Mouse (Mus musculus): Measurements from ENCODE around the gene Sik3.

Gene Sik3

DNA sequence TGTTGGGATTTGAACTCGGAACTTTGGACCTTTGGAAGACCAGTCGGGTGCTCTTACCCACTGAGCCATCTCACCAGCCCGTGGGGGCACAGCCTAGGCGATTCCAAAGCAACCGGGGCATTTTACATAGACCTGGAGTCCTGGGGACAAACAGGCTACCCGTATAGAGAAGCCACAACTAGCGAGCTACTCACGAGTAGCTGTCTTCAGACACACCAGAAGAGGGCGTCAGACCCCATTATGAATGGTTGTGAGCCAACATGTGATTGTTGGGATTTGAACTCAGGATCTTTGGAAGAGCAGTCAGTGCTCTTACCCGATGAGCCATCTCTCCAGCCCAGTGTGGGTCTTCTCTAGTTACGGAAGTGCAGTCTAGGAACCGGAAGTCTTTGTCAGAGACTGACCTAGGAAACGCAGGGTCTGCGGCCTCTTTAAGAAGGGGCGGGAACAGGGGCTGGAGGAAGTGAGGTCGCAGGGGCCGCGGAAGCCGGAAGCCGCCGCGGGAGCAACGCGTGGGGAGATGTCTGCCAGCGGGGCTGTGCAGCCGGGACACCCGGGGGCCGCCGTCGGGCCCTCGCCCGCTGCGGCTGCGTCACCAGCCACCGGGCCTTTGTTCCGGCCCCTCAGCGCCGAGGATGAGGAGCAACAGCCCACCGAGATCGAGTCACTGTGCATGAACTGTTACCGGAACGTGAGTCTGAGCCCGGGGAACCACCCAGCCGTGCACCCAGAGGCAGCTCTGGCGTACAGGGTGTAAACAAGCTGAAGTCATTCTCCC lies 260.2 kb downstream of the Sik3 start, which contains the start of gene Zpr1:
TSS of gene Zpr1 (plus strand) at position 388 of the 778 bp plus-strand sequence.
- peak; percentile 93 for DNase-seq (ENCODE audit: low spot score)

Measured in retina, embryonic 14.5 days (tissue).